Mouse (Mus musculus) forebrain, embryonic 12.5 days (tissue): ENCODE data around the gene Pon1. TPM values are rescaled to one million over a fixed set of nuclear protein-coding genes. Genes with fewer than 3 reads are reported as not detected.

Source experiments
- ATAC-seq: fragments of 200-750 bp; cut with Nextera tagmentation; 2 replicates; pipeline ENCODE4 v1.8.0; 2017; ENCODE audit warnings: moderate TSS enrichment; ENCODE audit not compliant: low FRiP score
- H3K27ac ChIP-seq: fragments of 300-500 bp; sonication (generic); 2 replicates; pipeline ENCODE4 v1.5.1; 2016; ENCODE audit warnings: mild to moderate bottlenecking
- H3K27me3 ChIP-seq: fragments of 300-500 bp; sonication (generic); 2 replicates; pipeline ENCODE4 v1.6.1; 2016; ENCODE audit warnings: mild to moderate bottlenecking
- H3K36me3 ChIP-seq: fragments of 300-500 bp; sonication (generic); replicated peaks from 2 replicates; pipeline ENCODE4 v1.6.1; 2016; ENCODE audit warnings: mild to moderate bottlenecking
- H3K4me1 ChIP-seq: fragments of 300-500 bp; sonication (generic); 2 replicates; pipeline ENCODE4 v1.6.1; 2016
- H3K4me2 ChIP-seq: fragments of 300-500 bp; sonication (generic); 2 replicates; pipeline ENCODE4 v1.6.1; 2016; ENCODE audit warnings: mild to moderate bottlenecking, moderate library complexity
- H3K4me3 ChIP-seq: fragments of 300-500 bp; sonication (generic); replicated peaks from 2 replicates; pipeline ENCODE4 v1.5.1; 2016; ENCODE audit warnings: mild to moderate bottlenecking
- H3K9ac ChIP-seq: fragments of 300-500 bp; sonication (generic); 2 replicates; pipeline ENCODE4 v1.6.1; 2016; ENCODE audit warnings: mild to moderate bottlenecking
- H3K9me3 ChIP-seq: fragments of 300-500 bp; sonication (generic); 2 replicates; pipeline ENCODE4 v1.6.1; 2016
- WGBS: fragments of 180-500 bp; shearing (Covaris S2); methylation state at CpG from one replicate; pipeline ENCODE4 v1.1.7; 2016; 5-methylcytosine and 5-hydroxymethylcytosine counted together
- polyA plus RNA-seq: library from polyadenylated mRNA; unstranded; fragments of >200 nt; fragmentation: Nextera tagmentation; extraction: Ambion mirVana; gene quantifications from 2 replicates; pipeline ENCODE4 v1.2.1, GENCODE M21; 2016

The Pon1 gene
- polyA plus RNA-seq, 1 experiment from 2014 or later = 0.13 TPM

GRCm38 (mm10) chr6:5151171-5151570 lies 42.6 kb downstream of the Pon1 start:
- 67% methylated on average over 4 of the region's 4 CpGs for WGBS
- no peak for ATAC-seq

GRCm38 (mm10) chr6:5149941-5150340 lies 43.8 kb downstream of the Pon1 start:
- ATAC-seq = no peak
- Histone ChIP-seq H3K4me2 (no peak overlapping the region), H3K4me3 (no peak overlapping the region), H3K27ac (no peak overlapping the region), H3K9ac (no peak overlapping the region), H3K4me1 (peaks cover 7% of the 10 kb centered on the region; the same call in 1 of the 2 replicates), H3K9me3 (no peaks in the 10 kb centered on the region), H3K27me3 (no peaks in the 10 kb centered on the region), H3K36me3 (peaks cover 4% of the 10 kb centered on the region)
- 82% methylated on average over 2 of the region's 2 CpGs for WGBS

More at GRCm38 (mm10) chr6:5151171-5151570, 42.6 kb downstream of the Pon1 start:
- Histone ChIP-seq H3K4me1 (peaks cover 7% of the 10 kb centered on the region; the same call in 1 of the 2 replicates), H3K27ac (no peak overlapping the region), H3K4me3 (no peak overlapping the region), H3K4me2 (no peak overlapping the region), H3K9ac (no peak overlapping the region), H3K36me3 (peaks cover 4% of the 10 kb centered on the region), H3K9me3 (no peaks in the 10 kb centered on the region), H3K27me3 (no peaks in the 10 kb centered on the region)

- Histone ChIP-seq H3K4me3 (no peak overlapping the region), H3K27me3 (no peaks in the 10 kb centered on the region), H3K9me3 (no peaks in the 10 kb centered on the region), H3K9ac (no peak overlapping the region), H3K27ac (no peak overlapping the region), H3K4me1 (peaks cover 7% of the 10 kb centered on the region; the same call in 1 of the 2 replicates), H3K36me3 (no peaks in the 10 kb centered on the region), H3K4me2 (no peak overlapping the region)
- no peak for ATAC-seq
- 90% methylated on average over 13 of the region's 13 CpGs for WGBS
Measured at GRCm38 (mm10) chr6:5147488-5148142, 46.1 kb downstream of the Pon1 start.

DNA sequence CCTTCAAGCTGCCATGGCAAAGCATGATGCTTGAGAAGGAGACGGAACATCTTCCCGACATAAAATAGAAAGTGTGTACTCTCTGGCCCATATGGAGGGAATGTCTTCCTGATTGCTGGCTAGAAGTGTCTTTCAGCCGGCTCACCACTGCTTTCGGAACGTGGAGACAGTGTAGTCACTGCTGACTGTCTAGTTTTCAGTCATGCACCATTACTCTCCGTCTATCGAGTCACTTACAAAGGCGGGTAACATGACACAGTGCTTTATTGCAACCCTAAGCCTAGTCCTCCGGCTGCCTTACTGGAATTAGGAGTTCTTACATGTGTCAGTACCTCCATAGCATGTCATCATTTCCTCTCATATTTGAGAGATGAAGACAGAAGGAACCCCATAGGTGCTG lies 54.1 kb downstream of the Pon1 start:
- H3K9me3 ChIP-seq = no peaks in the 10 kb centered on the region
- 86% methylated on average over 9 of the region's 9 CpGs for WGBS
- peaks cover 4% of the 10 kb centered on the region; the same call in 1 of the 2 replicates for H3K36me3 ChIP-seq
- no peaks in the 10 kb centered on the region for H3K27me3 ChIP-seq
- no peak overlapping the region for H3K4me3 ChIP-seq
- no peak overlapping the region for H3K4me2 ChIP-seq
- no peak for ATAC-seq
- H3K27ac ChIP-seq = no peak overlapping the region
- no peaks in the 10 kb centered on the region for H3K4me1 ChIP-seq
- H3K9ac ChIP-seq = no peak overlapping the region

DNA sequence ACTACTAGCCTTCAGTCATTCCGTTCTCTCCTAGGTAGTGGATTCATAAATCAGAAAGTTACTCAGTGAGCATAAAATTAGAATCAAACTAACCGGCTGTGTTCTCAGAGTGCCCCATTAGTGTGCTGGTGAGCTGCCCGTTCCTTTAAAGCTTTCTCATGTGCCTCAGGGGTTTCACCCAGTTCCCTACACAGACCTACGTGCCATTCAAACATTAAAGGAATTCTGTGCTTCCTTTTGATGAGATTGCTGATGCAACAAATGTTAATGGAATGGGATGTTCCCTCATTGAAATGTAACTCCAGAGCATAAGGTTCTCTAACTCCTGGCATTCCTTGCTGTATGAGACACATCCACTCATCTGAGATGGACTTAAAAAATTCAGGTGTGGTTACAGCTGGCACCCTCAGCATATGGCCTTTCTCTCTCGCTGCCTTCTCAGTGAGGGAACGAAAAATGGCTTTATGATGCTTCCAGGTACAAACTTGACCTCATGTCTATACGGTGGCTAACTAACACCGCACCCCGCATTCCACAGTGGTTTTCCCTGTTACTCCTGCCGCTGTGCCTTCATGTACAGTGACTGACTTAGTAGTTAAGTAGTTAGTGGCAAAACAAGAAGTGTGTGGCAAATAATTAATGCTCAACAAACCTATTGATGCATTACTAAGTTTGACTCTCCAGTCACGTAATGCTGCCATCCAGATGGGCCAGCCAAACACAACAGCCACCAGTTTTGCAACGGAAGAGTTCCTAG lies 54.7 kb downstream of the Pon1 start:
- H3K27ac ChIP-seq = no peak overlapping the region
- WGBS = 85% methylated on average over 12 of the region's 12 CpGs
- H3K27me3 ChIP-seq = no peaks in the 10 kb centered on the region
- peaks cover 10% of the 10 kb centered on the region; the same call in 1 of the 2 replicates for H3K36me3 ChIP-seq
- H3K9ac ChIP-seq = no peak overlapping the region
- ATAC-seq = no peak
- H3K4me1 ChIP-seq = no peaks in the 10 kb centered on the region
- H3K4me2 ChIP-seq = no peak overlapping the region
- no peaks in the 10 kb centered on the region for H3K9me3 ChIP-seq
- H3K4me3 ChIP-seq = no peak overlapping the region

DNA sequence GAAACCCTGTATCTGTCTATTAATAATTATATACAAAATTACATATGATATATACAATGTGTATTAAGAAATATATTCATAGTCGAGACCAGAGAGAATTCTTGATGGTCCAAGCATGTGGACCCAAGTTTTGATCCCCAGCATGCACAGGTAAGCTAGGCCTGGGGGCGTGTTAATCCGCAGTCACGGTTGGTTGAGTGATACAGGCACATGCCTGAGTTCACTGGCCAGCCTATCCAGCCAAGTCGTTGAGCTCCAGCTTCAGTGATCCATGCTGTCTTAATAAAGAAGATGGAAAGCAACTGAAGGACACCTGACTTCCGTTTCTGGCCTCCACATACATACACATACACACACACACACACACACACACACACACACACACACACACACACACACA lies 57.7 kb downstream of the Pon1 start:
- whole genome bisulfite sequencing = 85% methylated on average over 6 of the region's 6 CpGs
- Histone ChIP-seq H3K4me3 (no peak overlapping the region), H3K4me1 (no peaks in the 10 kb centered on the region), H3K27ac (no peak overlapping the region), H3K9ac (no peak overlapping the region), H3K4me2 (no peak overlapping the region), H3K9me3 (no peaks in the 10 kb centered on the region), H3K36me3 (peaks cover 10% of the 10 kb centered on the region; the same call in 1 of the 2 replicates), H3K27me3 (no peaks in the 10 kb centered on the region)
- ATAC-seq = no peak

GRCm38 (mm10) chr6:5134986-5135385 lies 58.8 kb downstream of the Pon1 start:
- Histone ChIP-seq H3K4me1 (no peaks in the 10 kb centered on the region), H3K9me3 (no peaks in the 10 kb centered on the region), H3K4me3 (no peak overlapping the region), H3K27ac (no peak overlapping the region), H3K9ac (no peak overlapping the region), H3K36me3 (peaks cover 10% of the 10 kb centered on the region; the same call in 1 of the 2 replicates), H3K27me3 (no peaks in the 10 kb centered on the region), H3K4me2 (no peak overlapping the region)
- 92% methylated on average over 6 of the region's 6 CpGs for WGBS
- no peak for ATAC-seq

DNA sequence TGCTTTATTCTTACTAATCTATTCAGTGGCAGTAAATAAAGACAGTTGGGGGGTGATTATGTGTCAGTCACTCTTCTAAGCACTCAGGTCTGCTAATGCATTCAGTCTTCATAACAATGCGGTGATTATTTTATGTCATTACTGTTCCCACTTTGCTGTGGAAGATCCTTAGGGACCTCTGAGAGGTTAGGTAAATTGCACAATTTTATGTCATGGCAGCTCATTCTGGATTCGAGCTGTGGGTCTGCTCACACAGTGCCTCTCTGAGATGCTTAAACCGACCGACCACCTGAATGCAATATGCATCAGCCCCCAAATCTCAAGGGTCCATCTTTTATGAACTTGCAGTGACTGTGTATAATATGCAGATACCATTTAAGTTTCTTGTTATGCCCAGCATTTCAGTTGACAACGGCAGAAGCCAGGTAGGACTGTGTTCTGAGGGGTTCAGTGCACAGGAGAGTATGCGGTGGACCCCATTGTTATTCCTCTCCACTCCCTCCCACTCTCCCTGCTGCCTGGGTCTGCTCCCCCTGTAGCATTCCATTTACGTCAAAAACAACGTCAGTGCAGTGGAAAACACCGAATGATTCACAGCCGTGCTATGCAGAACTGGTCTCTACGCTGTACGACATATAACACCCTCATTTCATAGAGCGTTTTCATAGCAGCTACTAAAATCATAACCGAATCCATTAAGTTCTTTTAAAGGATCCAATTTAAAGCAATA lies 64.2 kb downstream of the Pon1 start:
- no peak overlapping the region for H3K4me2 ChIP-seq
- ATAC-seq = peak; percentile 73
- H3K4me1 ChIP-seq = no peaks in the 10 kb centered on the region
- WGBS = 78% methylated on average over 14 of the region's 14 CpGs
- H3K9me3 ChIP-seq = no peaks in the 10 kb centered on the region
- no peak overlapping the region for H3K9ac ChIP-seq
- H3K27me3 ChIP-seq = no peaks in the 10 kb centered on the region
- H3K4me3 ChIP-seq = no peak overlapping the region
- no peak overlapping the region for H3K27ac ChIP-seq
- H3K36me3 ChIP-seq = peaks cover 4% of the 10 kb centered on the region; the same call in 1 of the 2 replicates

GRCm38 (mm10) chr6:5120229-5120628 lies 73.5 kb downstream of the Pon1 start:
- no peak overlapping the region for H3K4me3 ChIP-seq
- H3K36me3 ChIP-seq = peaks cover 9% of the 10 kb centered on the region
- H3K4me1 ChIP-seq = no peaks in the 10 kb centered on the region
- H3K27ac ChIP-seq = 0 out of 2 replicates have a peak overlapping the region, but pooled peaks have one; percentile 6
- ATAC-seq = no peak
- no peaks in the 10 kb centered on the region for H3K27me3 ChIP-seq
- no peak overlapping the region for H3K4me2 ChIP-seq
- H3K9ac ChIP-seq = no peak overlapping the region
- no peaks in the 10 kb centered on the region for H3K9me3 ChIP-seq
- WGBS = 43% methylated on average over 3 of the region's 3 CpGs

DNA sequence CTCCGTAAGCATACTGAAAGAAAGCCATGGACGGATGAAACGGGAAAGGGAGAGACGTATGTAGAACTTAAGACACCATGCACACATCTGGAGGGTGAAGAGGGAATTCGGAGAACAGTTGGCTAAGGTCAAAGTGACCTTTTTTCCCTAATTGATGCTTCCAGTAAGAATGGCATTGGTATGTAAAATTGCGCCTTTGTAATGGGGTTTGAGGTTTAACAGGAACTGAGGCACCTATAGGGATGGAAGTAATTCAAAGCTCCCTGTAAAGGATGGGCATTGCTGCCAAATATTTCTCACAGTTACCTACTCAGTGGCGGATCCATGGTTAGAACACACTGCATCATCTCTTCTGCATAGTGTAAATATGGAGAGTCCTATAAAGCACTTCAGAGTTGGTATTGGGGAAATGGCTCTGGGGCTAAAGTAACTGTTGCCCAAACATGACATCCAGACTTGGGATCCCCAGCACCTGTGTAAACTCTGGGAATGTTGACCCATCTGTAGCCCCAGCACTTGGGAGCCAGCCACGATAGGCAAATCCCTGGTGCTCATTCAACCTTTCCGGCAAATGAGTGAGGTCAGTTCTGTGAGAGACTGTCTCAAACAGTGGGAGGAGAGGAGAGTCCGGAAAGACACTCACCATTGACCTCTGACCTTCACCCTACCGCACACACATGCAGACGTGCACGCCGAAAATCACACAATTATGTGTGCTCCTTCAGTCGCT lies 74.4 kb downstream of the Pon1 start:
- no peak for ATAC-seq

More for the DNA sequence above, 74.4 kb downstream of the Pon1 start:
- Histone ChIP-seq H3K9me3 (no peaks in the 10 kb centered on the region), H3K4me1 (no peaks in the 10 kb centered on the region), H3K4me2 (no peak overlapping the region), H3K36me3 (peaks cover 17% of the 10 kb centered on the region), H3K27me3 (no peaks in the 10 kb centered on the region), H3K27ac (no peak overlapping the region), H3K9ac (no peak overlapping the region), H3K4me3 (no peak overlapping the region)
- 89% methylated on average over 15 of the region's 15 CpGs for WGBS
